Mouse (Mus musculus) bone marrow macrophage, adult 2 months (primary cell): Measurements from ENCODE around the gene Pak1ip1. TPM values are rescaled to one million over a fixed set of nuclear protein-coding genes. Genes with fewer than 3 reads are reported as not detected.
"Not testable (repeated sequence)": the region's sequence is repeated elsewhere in the genome, so short reads cannot be mapped to it uniquely, and the experiment has no call there.

Experiments
- H3K27ac ChIP-seq: 2 replicates; pipeline ENCODE4 v1.5.1; 2012; ENCODE audit warnings: low read depth, low read length; ENCODE audit not compliant: insufficient read depth
- H3K4me1 ChIP-seq: 2 replicates; pipeline ENCODE4 v1.6.1; 2012; ENCODE audit warnings: low read length; ENCODE audit not compliant: control insufficient read depth, insufficient read depth
- H3K4me3 ChIP-seq: 2 replicates; pipeline ENCODE4 v1.5.1; 2012; ENCODE audit warnings: mild to moderate bottlenecking, low read length, moderate library complexity; ENCODE audit not compliant: insufficient read depth
- CTCF ChIP-seq: IDR thresholded peaks from 2 replicates; pipeline ENCODE4 v1.5.1; 2012; ENCODE audit warnings: low read depth, mild to moderate bottlenecking, low read length, moderate library complexity
- POLR2A ChIP-seq: IDR thresholded peaks from 2 replicates; pipeline ENCODE4 v1.6.1; 2012; ENCODE audit warnings: mild to moderate bottlenecking, low read depth, low read length, borderline replicate concordance
- polyA plus RNA-seq: library from polyadenylated mRNA; stranded (reverse); fragments of >200 nt; gene quantifications from 2 replicates; pipeline ENCODE4 v1.2.4, GENCODE M21; 2012; ENCODE audit not compliant: missing spikeins, insufficient read depth, insufficient read length

Pak1ip1 gene
- polyA plus RNA-seq, 1 experiment, result 42.0 TPM

- peaks cover 13% of the 10 kb centered on the region for H3K4me1 ChIP-seq
- no peak for TF ChIP-seq CTCF
- no peak for TF ChIP-seq POLR2A
- no peak overlapping the region for H3K4me3 ChIP-seq
- H3K27ac ChIP-seq, result no peak overlapping the region
These were observed 22.2 kb upstream of the Pak1ip1 start for GRCm38 (mm10) chr13:40978652-40979051.

GRCm38 (mm10) chr13:40979321-40979720 lies 21.5 kb upstream of the Pak1ip1 start:
- TF ChIP-seq POLR2A, result no peak
- no peak for TF ChIP-seq CTCF
- H3K27ac ChIP-seq, result no peak overlapping the region

DNA sequence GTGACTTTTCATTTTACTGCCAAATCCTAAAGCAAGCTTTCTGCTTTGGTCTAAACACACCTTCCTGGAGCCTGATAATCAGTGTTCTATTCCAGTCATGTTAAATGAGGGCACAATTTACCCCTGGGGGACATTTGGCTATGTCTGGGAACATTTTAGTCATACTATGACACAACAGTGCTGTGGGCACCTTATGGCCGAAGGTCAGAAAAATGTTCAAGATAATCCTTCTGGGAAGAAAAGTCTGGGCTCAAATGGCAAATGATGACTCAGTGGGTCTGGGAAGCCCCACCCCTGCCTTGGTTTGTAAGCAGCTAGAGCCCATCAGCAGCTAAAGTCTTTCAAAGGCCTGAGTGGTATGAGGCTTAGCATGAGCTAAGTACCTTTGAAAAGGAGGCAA lies 18.1 kb upstream of the Pak1ip1 start:
- no peak for TF ChIP-seq POLR2A
- no peak for TF ChIP-seq CTCF
- no peak overlapping the region for H3K27ac ChIP-seq
- no peak overlapping the region for H3K4me3 ChIP-seq
- peaks cover 12% of the 10 kb centered on the region for H3K4me1 ChIP-seq

More at GRCm38 (mm10) chr13:40979321-40979720, 21.5 kb upstream of the Pak1ip1 start:
- Histone ChIP-seq H3K4me3 (no peak overlapping the region), H3K4me1 (peaks cover 13% of the 10 kb centered on the region)

- Histone ChIP-seq H3K4me3 (no peak overlapping the region), H3K4me1 (no peaks in the 10 kb centered on the region), H3K27ac (no peak overlapping the region)
- TF ChIP-seq CTCF (no peak), POLR2A (no peak)
These were observed 14.7 kb upstream of the Pak1ip1 start for GRCm38 (mm10) chr13:40986081-40986480.

DNA sequence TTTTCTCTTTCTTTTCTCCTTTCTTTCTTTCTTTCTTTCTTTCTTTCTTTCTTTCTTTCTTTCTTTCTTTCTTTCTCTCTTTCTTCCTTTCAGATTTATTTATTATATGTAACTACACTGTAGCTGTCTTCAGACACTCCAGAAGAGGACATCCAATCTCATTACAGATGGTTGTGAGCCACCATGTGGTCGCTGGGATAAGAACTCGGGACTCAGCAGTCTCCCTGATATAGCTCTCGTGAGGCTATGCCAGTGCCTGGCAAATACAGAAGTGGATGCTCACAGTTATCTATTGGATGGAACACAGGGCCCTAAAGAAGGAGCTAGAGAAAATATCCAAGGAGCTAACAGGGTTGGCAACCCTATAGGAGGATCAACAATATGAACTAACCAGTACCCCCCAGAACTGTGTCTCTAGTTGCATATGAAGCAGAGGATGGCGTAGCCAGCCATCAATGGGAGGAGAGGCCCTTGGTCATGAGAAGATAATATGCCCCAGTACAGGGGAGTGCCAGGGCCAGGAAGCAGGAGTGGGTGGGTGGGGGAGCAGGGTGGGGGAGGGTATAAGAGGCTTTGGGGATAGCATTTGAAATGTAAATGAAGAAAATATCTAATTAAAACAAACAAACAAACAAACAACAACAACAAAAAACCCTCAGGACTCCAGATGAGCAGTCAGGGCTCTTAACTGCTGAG lies 13.1 kb upstream of the Pak1ip1 start:
- not testable (repeated sequence) for H3K4me1 ChIP-seq, H3K4me3 ChIP-seq, H3K27ac ChIP-seq

DNA sequence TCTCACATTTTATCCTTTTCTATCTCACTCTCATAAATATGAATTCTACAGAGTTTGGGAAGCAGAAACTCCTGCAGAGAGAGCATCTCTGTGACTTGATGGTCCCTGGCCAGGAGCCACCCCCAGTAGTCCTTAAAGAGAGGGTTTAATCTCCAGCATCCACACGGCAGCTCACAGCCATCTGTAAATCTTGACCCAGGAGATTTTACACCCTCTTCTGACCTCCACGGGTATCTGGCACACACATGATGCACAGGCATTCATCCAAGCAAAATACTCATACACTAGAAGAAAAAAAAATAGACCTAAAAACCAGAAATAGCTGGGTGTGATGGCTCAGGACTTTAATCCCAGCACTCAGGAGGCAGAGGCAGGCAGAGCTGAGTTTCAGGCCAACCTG lies 12.4 kb upstream of the Pak1ip1 start:
- Histone ChIP-seq H3K4me1 (no peaks in the 10 kb centered on the region), H3K27ac (no peak overlapping the region), H3K4me3 (no peak overlapping the region)
- TF ChIP-seq POLR2A (no peak), CTCF (no peak)

GRCm38 (mm10) chr13:40994487-40995263 lies 6.1 kb upstream of the Pak1ip1 start:
- Histone ChIP-seq H3K4me3 (no peak overlapping the region), H3K27ac (no peak overlapping the region), H3K4me1 (peaks cover 7% of the 10 kb centered on the region)
- TF ChIP-seq POLR2A (no peak), CTCF (no peak)

DNA sequence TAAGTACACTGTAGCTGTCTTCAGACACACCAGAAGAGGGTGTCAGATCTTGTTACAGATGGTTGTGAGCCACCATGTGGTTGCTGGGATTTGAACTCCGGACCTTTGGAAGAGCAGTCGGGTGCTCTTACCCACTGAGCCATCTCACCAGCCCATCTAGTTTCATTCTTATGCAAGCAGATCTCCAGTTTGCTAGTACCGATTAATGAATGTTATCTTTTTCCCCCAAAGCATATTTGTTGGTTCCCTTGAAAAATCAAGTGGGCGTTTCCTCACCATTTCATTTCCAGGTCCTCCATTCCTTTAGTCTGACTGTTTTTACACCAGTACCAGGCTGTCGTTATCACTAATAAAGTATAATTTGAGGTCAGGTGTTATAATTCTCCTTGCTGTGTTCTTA lies 2.3 kb upstream of the Pak1ip1 start:
- H3K27ac ChIP-seq, H3K4me3 ChIP-seq: not testable (repeated sequence)
- H3K4me1 ChIP-seq, result peaks cover 16% of the 10 kb centered on the region

GRCm38 (mm10) chr13:41000140-41000925 lies 490 bp upstream of the Pak1ip1 start:
- peaks cover 14% of the 10 kb centered on the region for H3K4me1 ChIP-seq
- H3K27ac ChIP-seq, result peak overlapping the region; percentile 99
- TF ChIP-seq POLR2A (no peak), CTCF (peak; percentile 49; the same call in 1 of the 2 replicates)
- H3K4me3 ChIP-seq, result peak overlapping the region; percentile 78

GRCm38 (mm10) chr13:41002001-41002400 lies 1.2 kb downstream of the Pak1ip1 start:
- TF ChIP-seq CTCF, result no peak
- TF ChIP-seq POLR2A, result no peak
- Histone ChIP-seq H3K4me3 (peak overlapping the region; percentile 55), H3K27ac (no peak overlapping the region), H3K4me1 (peaks cover 14% of the 10 kb centered on the region)

DNA sequence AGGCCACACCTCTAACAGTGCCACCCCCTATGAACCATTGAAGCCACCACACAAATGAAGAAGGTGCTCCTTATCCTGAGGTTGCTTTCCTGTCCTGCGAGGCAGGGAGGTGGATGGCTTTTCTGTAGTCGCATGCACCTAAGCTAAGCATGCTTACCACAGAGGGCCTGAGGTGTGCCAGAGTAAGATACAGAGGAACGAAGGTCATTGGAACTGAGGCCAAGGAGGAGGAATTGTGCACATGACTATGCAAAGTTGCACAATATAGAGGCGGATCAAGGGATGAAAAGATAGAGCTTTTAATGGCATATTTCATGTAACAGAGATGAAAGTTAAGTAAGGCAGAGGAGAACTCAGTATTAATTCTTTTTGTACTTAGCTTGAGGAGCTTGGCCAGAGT lies 5.4 kb downstream of the Pak1ip1 start:
- Histone ChIP-seq H3K27ac (no peak overlapping the region), H3K4me3 (no peak overlapping the region), H3K4me1 (peaks cover 7% of the 10 kb centered on the region)
- no peak for TF ChIP-seq CTCF
- TF ChIP-seq POLR2A, result no peak
